Mouse (Mus musculus) R1 (cell line): Measurements from ENCODE around the gene Josd2.
A peak's percentile ranks its signal among the peaks of the same experiment; 100 is the strongest.

Source experiments
- DNase-seq: peaks from one replicate; pipeline ENCODE4 v3.0.0-alpha.2; 2018; ENCODE audit warnings: low read depth, low spot score

The Josd2 gene

DNA sequence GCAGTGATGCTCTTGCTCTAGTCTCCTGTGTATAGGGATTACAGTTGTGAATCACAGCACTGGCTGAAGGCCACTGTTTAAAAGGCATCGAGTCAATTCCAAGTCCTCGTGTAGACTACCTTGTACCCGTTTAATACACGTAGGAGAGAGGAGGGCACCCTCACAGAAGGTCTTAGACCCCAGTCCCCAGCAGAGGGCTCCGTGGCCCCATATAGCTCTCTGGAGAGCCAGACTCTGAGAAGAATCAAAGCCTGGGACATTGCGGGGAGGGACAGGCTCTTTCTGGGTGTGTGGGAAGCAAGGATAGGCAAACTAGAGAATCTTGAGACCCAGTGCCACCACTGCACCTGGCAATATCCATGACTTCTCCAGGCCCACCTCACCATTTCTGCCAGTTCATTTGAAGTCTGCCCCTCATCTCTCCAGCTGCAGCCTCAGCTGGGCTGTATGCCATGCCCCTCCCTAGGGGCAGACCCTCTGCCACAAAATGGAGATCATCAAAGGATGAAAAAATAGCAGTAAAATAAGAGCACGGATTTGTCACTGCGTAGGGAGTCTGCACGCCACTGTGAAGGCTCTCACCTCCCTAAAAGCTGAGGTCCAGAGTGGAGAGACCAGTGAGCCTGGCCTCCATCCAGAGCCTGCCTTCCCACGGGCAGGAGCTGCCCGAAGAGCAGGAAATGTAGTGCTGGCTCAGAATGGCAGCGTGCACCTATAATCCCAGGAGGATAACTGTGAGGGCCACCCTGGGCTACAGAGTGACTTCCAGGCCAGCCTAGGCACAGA, 21.5 kb upstream of the Josd2 start:
- no peak for DNase-seq

DNA sequence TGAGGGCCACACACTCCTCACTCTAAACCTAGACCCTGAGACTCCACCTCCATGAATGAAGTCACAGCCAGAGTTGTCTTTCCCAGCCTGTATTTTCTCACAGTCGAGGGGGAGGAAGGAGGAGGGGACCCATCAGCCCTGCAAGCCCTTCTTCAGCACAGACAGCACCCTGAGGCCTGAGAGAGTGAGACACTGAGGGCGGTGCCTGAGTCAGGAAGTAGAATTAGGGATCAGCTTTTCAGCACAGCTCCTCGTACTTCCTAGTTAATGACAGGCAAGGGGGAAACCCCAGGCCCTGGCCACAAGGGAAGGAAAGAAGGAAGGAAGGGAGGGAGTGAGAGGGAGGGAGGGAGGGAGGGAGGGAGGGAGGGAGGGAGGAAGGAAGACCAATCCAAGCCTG, 14.5 kb upstream of the Josd2 start:
- no peak for DNase-seq

DNA sequence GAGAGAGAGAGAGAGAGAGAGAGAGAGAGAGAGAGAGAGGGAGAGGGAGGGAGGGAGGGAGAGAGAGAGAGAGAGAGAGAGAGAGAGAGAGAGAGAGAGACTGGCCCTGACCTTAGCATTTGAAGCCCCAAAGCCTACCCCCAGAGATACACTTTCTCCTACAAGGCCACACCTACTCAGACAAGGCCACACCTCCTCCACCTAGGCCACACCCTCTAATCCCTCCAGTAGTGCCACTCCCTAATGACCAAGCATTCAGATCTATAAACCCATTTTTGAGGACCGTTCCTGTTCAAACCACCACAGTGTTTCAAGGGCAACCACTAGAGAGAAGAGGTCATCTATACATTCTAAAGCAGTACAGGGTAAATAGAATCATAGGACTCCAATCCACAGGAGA, 11.5 kb upstream of the Josd2 start:
- peak; percentile 75 for DNase-seq

DNA sequence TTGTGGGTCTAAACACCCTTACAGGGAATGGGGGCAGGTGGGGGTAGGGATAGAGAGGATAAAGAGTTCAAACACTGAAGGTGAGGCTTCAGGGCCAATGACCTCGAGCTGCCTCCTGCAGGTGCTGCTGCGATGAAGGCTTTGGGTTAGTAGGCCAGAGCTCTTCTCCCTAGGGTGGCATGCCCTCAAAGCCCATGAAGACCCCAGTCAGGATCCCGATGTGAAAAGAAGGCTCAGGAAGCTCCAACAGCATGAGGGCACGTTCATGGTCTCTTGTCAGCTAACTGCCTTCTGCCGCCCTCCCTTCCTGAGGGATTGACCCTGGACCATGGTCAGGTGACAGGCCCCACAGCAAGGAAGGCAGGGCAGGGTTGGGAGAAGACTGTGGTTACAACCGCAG, 7.7 kb upstream of the Josd2 start:
- no peak for DNase-seq

DNA sequence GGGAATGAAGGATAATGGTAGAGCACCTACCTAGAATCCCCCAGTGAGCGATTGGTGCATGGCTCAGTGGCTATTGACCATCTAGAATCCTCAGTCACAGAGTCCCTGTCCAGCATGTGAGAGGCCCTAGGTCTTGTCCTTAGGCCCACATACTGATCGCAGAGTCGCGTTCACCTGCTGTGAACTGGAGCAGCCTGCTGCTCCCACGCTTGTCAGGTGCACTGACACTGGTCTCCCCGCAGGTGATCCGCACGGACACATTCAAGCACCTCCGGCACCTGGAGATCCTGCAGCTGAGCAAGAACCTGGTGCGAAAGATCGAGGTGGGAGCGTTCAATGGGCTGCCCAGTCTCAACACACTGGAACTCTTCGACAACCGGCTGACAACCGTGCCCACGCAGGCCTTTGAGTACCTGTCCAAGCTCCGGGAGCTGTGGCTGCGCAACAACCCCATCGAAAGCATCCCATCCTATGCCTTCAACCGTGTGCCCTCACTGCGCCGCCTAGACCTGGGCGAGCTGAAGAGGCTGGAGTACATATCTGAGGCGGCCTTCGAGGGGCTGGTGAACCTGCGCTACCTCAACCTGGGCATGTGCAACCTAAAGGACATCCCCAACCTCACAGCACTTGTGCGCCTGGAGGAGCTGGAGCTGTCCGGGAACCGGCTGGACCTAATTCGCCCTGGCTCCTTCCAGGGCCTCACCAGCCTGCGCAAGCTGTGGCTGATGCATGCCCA, 6.8 kb upstream of the Josd2 start:
- DNase-seq, result peak; percentile 14

DNA sequence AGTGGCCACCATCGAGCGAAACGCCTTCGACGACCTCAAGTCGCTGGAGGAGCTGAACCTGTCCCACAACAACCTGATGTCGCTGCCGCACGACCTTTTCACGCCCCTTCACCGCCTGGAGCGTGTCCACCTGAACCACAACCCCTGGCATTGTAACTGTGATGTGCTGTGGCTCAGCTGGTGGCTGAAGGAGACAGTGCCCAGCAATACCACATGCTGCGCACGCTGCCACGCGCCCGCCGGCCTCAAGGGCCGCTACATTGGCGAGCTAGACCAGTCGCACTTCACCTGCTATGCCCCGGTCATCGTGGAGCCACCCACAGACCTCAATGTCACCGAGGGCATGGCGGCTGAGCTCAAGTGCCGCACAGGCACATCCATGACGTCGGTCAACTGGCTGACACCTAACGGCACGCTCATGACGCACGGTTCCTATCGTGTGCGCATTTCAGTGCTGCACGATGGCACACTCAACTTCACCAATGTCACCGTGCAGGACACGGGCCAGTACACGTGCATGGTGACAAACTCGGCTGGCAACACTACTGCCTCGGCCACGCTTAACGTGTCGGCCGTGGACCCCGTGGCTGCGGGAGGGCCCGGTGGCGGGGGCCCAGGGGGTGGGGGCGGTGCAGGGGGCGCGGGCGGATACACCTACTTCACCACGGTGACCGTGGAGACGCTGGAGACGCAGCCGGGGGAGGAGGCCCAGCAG, 6.1 kb upstream of the Josd2 start:
- no peak for DNase-seq

DNA sequence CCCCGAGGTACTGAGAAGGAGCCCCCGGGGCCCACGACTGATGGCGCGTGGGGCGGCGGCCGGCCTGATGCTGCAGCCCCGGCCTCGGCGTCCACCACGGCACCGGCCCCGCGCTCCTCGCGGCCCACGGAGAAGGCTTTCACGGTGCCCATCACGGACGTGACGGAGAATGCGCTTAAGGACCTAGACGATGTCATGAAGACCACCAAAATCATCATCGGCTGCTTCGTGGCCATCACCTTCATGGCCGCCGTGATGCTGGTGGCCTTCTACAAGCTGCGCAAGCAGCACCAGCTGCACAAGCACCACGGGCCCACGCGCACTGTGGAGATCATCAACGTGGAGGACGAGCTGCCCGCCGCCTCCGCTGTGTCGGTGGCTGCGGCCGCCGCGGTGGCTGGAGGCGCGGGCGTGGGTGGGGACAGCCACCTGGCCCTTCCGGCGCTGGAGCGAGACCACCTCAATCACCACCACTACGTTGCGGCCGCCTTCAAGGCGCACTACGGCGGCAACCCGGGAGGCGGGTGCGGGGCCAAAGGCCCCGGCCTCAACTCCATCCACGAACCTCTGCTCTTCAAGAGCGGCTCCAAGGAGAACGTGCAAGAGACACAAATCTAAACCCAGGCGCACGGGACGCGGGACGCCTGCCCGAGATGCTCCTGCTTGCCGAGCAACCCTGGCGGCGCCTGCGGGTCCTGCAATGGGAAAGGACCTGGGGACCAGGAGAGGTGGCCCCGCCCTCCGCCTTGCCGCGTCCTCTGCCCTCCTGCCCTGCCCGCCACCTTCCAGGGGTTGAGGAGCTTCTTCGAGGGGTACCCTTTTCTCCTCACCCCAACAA, 5.3 kb upstream of the Josd2 start:
- DNase-seq, result peak; percentile 87

DNA sequence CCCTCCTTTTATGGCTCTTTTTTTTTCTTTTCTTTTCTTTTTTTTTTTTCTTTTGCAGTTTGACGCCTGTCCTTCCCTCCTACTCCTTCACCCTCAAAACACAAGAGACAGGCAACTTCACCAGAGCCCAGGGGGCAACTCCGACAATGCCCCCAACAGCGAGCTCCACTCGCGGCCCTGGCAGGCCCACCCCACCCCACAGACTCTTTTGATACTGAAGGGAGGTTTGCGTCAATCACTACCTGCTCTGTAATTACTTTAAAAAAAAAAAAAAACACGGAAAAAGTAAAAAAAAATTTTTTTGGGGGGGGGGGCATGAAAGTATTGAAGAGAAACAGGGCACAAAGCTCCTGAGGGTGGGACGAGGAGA, 4.7 kb upstream of the Josd2 start:
- no peak for DNase-seq

DNA sequence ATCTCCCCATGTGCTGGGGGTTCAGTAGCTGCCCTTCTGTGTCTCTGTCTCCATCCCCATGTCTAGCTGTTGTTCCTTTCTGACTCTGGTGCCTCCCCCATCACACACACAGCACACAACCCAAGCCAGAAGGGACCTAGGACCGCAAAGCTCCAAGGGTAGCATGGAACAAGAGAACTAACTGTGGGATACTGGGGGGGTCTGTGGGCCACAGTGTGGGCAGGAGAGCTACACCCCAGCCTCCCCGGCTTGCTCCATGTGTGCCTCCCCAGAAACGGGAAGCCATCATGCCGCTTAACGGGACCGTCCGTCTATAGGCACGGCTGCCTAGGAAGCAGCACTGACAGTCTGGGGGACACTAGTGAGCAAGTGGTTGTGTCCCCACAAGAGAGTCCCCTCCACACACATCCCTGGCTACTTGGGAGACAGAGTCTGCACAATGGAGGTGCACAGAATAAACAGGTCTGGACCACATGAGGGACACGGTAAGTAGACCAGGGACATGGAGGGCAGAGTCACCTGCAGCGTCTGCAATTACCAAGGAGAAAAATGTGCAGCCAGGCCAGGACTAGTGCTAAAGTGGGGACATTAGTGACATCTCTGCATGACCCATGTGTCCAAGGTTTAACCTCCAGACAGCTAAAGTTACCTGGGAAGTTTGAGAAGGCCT, 4.1 kb upstream of the Josd2 start:
- no peak for DNase-seq

DNA sequence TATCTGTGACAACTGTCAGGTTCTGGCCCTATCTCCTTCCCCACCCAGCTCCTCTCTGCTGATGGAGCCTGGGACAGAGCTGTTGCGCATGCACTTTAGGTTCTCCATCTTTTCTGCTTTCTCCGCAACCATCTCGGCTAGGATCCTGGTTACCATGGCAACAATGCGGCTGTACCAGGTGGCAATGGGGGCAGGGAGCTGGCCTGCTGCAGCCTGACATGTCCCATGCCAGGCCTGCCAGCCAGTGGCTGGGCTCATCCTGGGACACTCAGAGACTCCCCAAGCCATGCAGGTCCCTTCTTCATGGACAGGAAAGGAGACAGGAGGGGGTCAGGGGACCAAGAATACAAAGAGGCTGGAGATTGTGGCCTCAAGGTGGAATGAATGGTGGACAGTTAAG, 3.3 kb upstream of the Josd2 start:
- DNase-seq, result no peak

DNA sequence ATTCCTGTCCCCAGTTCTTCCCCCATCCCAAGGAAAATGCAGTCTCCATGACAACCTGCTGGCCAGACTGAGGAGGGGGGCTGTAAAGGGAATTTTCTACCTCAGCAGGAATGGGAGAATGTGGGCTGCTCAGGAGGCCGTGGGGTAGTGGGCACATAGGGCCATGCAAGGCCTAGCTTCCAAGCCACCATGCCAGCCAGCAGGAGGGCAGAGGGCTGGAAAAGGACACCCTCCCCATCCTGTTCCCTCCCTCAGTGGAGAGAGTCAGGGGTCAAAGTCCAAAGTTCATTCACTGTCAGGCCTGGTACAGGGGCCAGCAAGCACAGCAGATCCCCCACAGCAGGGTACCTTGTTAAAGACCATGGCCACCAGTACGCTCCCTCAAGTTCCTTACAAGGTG, 2.7 kb upstream of the Josd2 start, which contains the start of gene Aspdh:
Aspdh (plus strand) TSS at position 281 of the 400 bp plus-strand sequence.
- DNase-seq, result no peak

DNA sequence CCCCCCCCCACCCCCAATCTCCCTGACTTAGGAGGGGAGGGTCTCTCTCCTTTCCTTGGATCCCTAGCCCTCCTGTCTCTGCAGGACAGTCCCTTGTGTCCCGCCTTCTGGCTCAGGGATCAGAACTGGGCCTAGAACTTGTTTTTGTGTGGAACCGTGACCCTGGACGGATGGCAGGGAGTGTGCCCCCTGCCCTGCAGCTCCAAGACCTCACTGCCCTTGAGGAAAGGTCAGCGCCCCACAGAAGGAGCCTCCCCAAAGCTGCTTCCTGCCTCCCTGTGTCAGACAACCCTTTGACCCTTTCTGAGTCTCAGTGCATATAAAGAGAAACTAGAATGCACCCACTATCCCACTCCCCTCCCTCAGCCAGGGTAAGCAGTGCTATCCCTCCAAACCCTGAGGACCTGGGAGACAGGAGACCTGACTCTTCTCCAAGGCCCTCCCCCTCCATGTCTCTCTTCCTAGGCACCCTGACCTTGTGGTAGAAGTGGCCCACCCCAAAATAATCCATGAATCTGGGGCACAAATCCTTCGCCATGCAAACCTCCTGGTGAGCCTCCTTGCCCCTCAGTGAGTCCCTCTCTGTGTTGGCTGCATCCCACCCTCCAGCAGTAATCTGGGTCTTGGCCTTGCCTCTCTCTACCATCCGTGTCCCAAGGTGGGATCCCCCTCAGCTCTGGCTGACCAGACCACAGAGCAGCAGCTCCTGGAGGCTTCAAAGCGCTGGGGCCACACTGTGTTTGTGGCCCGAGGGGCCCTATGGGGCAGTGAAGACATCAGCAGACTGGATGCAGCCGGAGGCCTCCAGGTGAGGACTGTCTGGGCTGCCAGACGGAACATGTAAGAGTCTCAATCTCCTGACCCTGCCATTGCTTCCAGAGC, 1.5 kb upstream of the Josd2 start:
- no peak for DNase-seq

DNA sequence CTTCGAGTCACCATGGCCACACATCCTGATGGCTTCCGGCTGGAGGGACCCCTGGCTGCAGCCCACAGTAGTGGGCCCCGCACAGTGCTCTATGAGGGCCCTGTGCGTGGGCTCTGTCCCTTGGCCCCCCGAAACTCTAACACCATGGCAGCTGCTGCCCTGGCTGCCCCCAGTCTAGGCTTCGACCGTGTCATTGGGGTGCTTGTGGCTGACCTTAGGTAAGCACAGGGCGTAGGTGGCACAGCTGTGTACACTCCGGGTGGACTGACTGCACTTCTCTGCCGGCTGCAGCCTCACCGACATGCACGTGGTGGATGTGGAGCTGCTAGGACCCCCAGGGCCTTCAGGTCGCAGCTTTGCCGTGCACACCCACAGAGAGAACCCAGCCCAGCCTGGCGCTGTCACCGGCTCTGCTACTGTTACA, 880 bp upstream of the Josd2 start:
- DNase-seq, result no peak

DNA sequence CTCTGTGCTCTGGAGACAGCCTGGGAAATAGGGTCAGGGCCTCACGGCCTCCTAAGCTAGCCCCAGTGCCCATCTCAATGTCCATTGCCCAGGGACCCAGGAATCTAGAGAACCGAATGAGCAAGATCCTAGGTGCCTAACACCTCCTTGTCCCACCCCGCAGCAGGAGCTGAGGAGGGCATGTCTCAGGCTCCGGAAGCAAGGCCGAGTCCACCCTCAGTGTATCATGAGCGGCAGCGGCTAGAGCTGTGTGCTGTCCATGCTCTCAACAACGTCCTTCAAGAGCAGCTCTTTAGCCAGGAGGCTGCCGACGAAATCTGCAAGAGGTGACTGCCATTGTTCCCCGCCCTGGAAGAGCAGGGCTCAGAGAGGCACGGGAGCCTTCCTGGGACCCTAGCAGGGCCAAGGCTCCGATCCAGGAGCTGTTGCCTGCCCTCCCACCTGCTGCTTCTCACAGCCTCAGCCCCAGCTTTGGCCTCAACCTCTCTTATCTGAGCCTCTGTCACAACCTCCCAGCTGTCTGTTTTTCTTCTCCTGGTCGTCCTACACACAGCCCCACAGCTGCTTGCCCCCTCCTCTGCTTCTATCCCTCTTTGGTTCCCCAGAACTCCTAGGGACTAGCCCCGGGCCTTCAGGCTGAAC, 985 bp downstream of the Josd2 start:
- DNase-seq, result no peak

DNA sequence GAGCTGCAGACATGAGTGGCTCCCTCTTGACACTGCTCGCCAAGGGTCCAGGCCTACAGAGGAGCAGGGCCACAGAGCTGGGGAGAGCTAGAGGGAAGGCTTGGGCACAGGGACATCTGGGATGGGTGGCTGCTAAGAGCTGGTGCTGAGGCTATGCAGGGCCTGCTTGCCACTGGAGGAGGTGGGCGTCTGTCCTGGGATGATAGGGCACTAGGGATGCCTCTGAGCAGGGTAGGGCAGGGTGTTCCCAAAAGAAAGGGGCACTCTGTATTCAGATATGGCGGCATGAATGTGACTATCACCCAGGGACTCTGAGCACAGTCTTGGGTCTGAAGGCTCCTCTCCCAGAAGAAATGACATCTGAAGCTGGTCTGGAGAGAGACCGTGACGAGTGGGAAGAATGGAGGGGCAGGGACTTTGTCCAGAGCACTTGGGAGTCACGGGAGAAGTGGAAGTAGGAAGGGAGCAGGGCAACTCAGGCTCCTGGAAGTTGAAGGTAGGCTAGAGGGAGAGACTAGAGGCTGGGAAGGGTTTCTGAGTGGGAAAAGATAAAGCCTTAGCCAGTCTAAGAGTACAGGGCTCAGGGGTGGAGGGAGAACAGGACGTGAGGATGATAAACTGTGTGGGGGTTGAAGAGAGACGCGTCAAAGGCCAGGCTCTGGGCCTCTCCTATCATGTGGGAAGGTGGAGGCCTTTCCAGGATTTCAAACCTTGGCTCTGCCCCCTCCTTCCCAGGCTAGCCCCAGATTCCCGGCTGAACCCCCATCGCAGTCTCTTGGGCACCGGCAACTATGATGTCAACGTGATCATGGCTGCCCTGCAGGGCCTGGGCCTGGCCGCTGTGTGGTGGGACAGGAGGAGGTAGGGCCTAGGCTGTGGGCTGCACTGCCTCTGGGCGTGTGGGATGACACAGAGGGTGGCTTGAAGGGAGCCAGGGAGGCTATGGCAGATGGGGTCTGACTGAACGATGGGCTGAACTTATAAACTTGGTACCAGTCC, 2.2 kb downstream of the Josd2 start:
- DNase-seq, result no peak

DNA sequence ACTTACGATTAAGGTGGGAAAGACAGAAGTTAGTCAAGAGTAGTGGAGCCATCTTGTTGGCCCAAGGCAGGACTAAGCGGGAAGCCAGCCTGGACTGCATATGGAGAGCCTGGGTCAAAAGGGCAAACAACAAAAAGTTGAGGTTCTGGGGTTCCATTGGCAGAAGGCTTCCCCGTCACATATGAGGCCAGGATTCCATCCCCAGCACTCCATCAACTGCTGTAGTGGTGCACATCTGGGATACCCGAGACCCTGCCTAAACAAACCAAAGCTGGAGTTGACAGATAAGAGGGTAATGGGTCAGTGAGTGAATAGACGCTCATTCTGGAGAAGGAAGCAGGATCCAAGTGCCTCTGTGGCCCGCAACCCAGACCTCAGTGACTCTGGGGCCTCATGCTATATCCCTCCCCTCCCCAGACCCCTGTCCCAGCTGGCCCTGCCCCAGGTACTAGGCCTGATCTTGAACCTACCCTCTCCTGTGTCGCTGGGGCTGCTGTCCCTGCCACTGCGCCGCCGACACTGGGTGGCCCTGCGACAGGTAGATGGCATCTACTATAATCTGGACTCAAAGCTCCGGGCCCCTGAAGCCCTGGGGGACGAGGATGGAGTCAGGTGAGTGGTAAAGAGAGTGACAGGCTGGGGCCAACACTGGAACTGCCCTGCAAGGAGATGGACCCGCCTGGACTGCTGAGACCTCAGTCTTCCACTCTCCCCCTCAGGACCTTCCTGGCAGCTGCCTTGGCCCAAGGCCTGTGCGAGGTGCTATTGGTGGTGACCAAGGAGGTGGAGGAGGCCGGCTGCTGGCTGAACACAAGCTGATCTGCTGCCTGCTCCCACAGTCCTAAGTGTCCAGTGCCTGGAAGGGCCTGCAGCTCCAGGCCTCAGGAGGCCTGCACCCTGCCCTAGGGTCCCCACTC, 3.2 kb downstream of the Josd2 start:
- DNase-seq, result no peak

DNA sequence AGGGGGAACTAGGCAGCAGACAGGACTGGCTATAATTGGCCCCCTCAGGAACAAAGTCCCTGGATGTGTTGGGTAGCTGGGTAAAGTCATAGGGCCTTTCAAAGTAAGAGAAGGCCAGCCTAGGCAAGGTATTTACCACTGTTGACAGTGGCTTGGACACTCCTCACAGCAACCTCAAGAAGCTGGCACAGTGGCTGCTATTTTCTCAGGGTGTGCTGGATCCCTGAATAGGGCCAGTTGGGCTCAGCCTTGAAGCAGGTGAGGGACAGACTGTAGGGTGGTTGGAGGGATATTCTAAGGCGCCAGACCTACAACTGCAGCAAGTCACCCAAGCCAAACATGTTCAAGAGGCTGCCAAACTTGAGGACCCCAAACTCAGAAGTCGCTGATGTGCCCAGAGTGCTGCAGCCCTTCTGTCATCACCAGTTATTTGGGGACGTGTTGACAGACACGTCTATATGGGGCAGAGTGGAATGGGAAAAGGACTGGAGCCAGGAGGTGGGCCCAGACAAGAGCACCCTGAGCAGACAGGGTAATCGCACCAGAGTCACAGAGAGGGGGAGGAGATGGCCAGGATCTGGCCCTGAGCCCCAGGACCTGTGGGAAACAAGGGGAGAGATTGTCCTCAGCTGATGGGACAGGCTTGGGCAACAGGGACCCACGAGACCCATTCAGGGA, 4.2 kb downstream of the Josd2 start:
- DNase-seq, result no peak
